Mouse (Mus musculus): Measurements from ENCODE around the gene Shisa4. TPM values are rescaled to one million over a fixed set of nuclear protein-coding genes. Genes with fewer than 3 reads are reported as not detected.

Shisa4 gene
- polyA plus RNA-seq, 1 experiment, result 21.1 TPM

DNA sequence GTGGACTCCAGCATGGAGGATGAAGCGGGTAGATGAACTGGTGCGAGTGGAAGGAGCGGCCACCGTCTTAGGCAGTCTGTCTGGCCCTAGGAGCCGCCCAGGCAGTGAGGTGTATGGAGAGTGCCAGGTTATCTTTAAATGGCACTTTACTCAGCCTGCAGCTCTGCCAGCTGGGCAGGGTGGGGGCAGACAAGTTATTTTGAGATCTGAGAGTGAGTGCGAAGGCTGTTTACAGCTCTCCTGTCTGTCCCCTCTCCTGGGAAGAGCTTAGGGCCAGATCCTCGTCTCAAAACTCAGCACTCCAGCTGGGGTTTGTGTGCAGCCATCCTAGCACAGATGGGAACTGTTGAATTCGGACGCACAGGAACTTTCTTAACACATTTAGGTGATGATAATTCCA, 3.5 kb upstream of the Shisa4 start:
- WGBS, result 75% methylated on average over 9 of the region's 9 CpGs
- no peak for DNase-seq
- H3K4me3 ChIP-seq (ENCODE audit: insufficient read depth, low read depth, low read length), result no peak overlapping the region
- H3K4me1 ChIP-seq (ENCODE audit: control insufficient read depth, insufficient read depth, low read length), result no peaks in the 10 kb centered on the region
- TF ChIP-seq POLR2A (IDR thresholded peaks at IDR 0.05; ENCODE audit: low read depth, low read length) (no peak), CTCF (conservative IDR thresholded peaks at IDR 0.05; ENCODE audit: insufficient read depth, insufficient read length, low read depth, low read length) (no peak)
- H3K27me3 ChIP-seq (replicated peaks; ENCODE audit: control insufficient read depth, insufficient read depth, low read length), result no peaks in the 10 kb centered on the region
- no peaks in the 10 kb centered on the region for H3K36me3 ChIP-seq (ENCODE audit: control insufficient read depth, insufficient read depth, low read length)
- H3K27ac ChIP-seq (ENCODE audit: insufficient read depth, low read depth, low read length), result no peak overlapping the region

DNA sequence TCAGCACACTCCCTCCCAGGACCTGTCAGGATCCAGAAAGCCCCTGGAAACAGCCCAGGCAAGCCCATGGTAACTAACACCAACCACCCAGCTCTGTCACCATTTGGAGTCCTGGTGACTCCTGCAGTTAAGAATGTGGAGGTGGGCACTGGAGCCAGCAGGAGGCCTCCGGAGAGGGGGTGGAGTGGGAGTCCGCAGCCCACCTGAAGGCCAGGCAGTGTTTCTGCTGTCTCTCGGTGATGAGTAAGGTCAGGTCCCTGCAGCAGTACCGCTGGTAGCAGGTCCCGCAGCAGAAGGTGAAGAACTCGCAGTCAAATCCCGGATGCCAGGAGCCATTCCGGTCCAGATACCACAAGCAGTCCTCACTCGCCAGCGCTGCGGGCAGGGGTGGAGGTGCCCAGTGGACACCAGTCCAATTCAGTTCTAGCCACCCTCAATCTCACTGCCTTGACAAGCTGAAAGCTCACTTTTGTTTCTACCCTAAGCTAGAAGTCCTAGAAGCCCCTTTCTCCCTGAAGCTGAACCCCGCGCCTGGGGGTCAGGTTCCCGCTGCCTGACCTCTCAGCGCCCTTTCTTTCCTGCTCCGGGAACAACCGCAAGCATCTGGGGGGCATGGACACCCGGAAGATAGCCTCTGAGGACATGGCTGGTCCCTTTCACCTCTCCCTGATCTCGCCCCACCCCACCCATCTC, 716 bp downstream of the Shisa4 start:
- TF ChIP-seq CTCF (conservative IDR thresholded peaks at IDR 0.05; ENCODE audit: insufficient read depth, insufficient read length, low read depth, low read length), result no peak
- no peak for TF ChIP-seq POLR2A (IDR thresholded peaks at IDR 0.05; ENCODE audit: low read depth, low read length)
- Histone ChIP-seq H3K36me3 (ENCODE audit: control insufficient read depth, insufficient read depth, low read length) (no peaks in the 10 kb centered on the region), H3K4me3 (ENCODE audit: insufficient read depth, low read depth, low read length) (peak overlapping the region; percentile 60), H3K4me1 (ENCODE audit: control insufficient read depth, insufficient read depth, low read length) (no peaks in the 10 kb centered on the region), H3K27ac (ENCODE audit: insufficient read depth, low read depth, low read length) (peak overlapping the region; percentile 14; the same call in 1 of the 2 replicates), H3K27me3 (replicated peaks; ENCODE audit: control insufficient read depth, insufficient read depth, low read length) (no peaks in the 10 kb centered on the region)
- WGBS, result 7% methylated on average over 19 of the region's 19 CpGs
- DNase-seq, result peak; percentile 42

DNA sequence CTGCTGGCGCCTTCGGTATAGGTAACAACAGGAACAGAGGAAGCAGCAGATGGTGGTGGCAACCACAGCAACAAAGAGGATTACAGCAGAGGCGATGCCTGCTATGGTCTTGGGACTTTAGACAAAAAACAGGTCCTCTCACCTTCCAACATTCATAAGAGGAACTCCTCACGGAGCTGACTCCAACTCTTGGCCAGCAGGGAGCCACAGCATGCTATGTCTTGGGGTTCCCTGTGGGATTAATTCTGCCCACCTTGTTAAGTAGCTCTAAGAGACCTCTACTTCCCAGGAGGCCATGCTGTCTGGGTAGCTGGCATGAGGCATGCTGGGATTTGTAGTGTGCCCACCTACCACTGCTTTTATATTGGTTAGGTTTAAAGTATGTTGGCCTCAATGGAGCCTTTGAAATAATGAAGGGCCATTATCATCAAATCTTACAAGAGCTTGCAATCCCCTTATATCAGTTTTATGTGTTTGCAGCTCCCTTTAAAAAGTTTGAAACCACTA, 1.8 kb downstream of the Shisa4 start:
- Histone ChIP-seq H3K27me3 (replicated peaks; ENCODE audit: control insufficient read depth, insufficient read depth, low read length) (no peaks in the 10 kb centered on the region), H3K4me3 (ENCODE audit: insufficient read depth, low read depth, low read length) (no peak overlapping the region), H3K4me1 (ENCODE audit: control insufficient read depth, insufficient read depth, low read length) (peaks cover 3% of the 10 kb centered on the region; the same call in 1 of the 2 replicates), H3K27ac (ENCODE audit: insufficient read depth, low read depth, low read length) (no peak overlapping the region), H3K36me3 (ENCODE audit: control insufficient read depth, insufficient read depth, low read length) (no peaks in the 10 kb centered on the region)
- DNase-seq, result no peak
- TF ChIP-seq CTCF (conservative IDR thresholded peaks at IDR 0.05; ENCODE audit: insufficient read depth, insufficient read length, low read depth, low read length), result no peak
- TF ChIP-seq POLR2A (IDR thresholded peaks at IDR 0.05; ENCODE audit: low read depth, low read length), result no peak
- 92% methylated on average over 4 of the region's 4 CpGs for WGBS

DNA sequence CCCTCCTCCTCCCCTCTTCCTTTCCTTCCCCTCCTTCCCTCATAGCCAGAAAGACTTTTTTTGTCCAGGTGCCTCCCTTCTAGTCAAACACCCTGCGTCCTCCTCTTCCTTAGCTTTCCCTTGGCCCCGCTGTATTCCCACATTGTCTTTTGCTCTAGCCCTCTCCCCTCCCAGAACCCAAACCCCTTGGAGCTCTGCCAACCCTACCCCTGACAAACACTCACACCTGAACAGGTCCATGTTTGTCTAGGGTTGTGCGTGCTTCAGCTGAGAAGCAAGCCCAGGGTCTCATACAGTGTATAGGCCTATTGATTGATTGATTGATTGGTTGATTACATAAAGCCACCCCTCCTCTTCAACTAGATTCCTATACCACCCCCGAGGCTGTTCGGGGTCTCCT, 5.6 kb downstream of the Shisa4 start:
- WGBS, result 90% methylated on average over 5 of the region's 5 CpGs
- Histone ChIP-seq H3K27ac (ENCODE audit: insufficient read depth, low read depth, low read length) (no peak overlapping the region), H3K4me1 (ENCODE audit: control insufficient read depth, insufficient read depth, low read length) (peaks cover 3% of the 10 kb centered on the region; the same call in 1 of the 2 replicates), H3K27me3 (replicated peaks; ENCODE audit: control insufficient read depth, insufficient read depth, low read length) (no peaks in the 10 kb centered on the region), H3K36me3 (ENCODE audit: control insufficient read depth, insufficient read depth, low read length) (no peaks in the 10 kb centered on the region), H3K4me3 (ENCODE audit: insufficient read depth, low read depth, low read length) (no peak overlapping the region)
- DNase-seq, result no peak
- TF ChIP-seq CTCF (conservative IDR thresholded peaks at IDR 0.05; ENCODE audit: insufficient read depth, insufficient read length, low read depth, low read length) (no peak), POLR2A (IDR thresholded peaks at IDR 0.05; ENCODE audit: low read depth, low read length) (no peak)

DNA sequence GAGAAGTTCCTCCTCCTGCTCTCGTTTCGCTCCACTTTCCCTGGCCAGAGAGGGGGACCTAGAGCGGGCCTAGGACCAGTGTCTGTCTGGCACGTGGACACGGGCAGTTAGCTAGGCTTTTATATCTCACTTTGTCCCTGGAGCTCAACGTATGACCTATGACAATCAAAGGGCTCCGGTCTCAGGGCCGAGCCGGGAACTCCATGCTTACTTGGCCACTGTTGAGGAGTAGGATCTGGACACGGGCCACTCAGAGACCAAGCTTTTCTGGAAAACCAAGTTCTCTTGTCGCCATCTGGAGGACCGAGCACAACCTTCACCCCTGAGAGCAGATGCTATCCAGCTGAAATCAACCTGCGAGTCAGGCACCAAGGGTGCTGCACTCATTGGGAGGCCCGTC, 6.1 kb downstream of the Shisa4 start:
- Histone ChIP-seq H3K36me3 (ENCODE audit: control insufficient read depth, insufficient read depth, low read length) (no peaks in the 10 kb centered on the region), H3K27ac (ENCODE audit: insufficient read depth, low read depth, low read length) (no peak overlapping the region), H3K4me1 (ENCODE audit: control insufficient read depth, insufficient read depth, low read length) (peaks cover 3% of the 10 kb centered on the region; the same call in 1 of the 2 replicates), H3K4me3 (ENCODE audit: insufficient read depth, low read depth, low read length) (peak overlapping the region; percentile 8), H3K27me3 (replicated peaks; ENCODE audit: control insufficient read depth, insufficient read depth, low read length) (no peaks in the 10 kb centered on the region)
- TF ChIP-seq POLR2A (IDR thresholded peaks at IDR 0.05; ENCODE audit: low read depth, low read length), result no peak
- TF ChIP-seq CTCF (conservative IDR thresholded peaks at IDR 0.05; ENCODE audit: insufficient read depth, insufficient read length, low read depth, low read length), result peak; percentile 65
- 6% methylated on average over 14 of the region's 14 CpGs for WGBS
- peak; percentile 86 for DNase-seq

DNA sequence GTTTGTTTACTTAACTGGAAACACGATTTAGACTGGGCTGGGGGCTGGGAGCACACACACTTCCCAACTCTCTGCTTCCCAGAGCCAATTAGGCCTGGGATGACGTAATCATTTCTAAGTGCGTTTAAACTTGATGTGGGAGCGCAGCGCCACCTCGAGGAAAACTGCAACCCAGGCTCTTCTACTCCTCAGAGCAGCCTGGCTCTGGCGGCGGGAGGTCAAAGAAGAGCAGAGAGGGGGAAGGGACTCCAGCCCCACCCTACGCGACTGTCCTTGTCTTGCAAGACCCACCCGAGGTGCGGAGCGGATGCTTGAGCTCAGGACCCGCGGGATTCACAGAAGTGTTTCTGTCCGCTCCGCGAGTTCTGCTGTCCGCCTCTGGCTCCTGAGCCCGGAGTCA, 6.8 kb downstream of the Shisa4 start:
- no peaks in the 10 kb centered on the region for H3K36me3 ChIP-seq (ENCODE audit: control insufficient read depth, insufficient read depth, low read length)
- H3K4me1 ChIP-seq (ENCODE audit: control insufficient read depth, insufficient read depth, low read length), result peaks cover 3% of the 10 kb centered on the region; the same call in 1 of the 2 replicates
- 1% methylated on average over 20 of the region's 20 CpGs for WGBS
- peak overlapping the region; percentile 33 for H3K4me3 ChIP-seq (ENCODE audit: insufficient read depth, low read depth, low read length)
- H3K27me3 ChIP-seq (replicated peaks; ENCODE audit: control insufficient read depth, insufficient read depth, low read length), result no peaks in the 10 kb centered on the region
- no peak for TF ChIP-seq POLR2A (IDR thresholded peaks at IDR 0.05; ENCODE audit: low read depth, low read length)
- peak; percentile 92 for TF ChIP-seq CTCF (conservative IDR thresholded peaks at IDR 0.05; ENCODE audit: insufficient read depth, insufficient read length, low read depth, low read length)
- DNase-seq, result peak; percentile 93
- H3K27ac ChIP-seq (ENCODE audit: insufficient read depth, low read depth, low read length), result no peak overlapping the region

DNA sequence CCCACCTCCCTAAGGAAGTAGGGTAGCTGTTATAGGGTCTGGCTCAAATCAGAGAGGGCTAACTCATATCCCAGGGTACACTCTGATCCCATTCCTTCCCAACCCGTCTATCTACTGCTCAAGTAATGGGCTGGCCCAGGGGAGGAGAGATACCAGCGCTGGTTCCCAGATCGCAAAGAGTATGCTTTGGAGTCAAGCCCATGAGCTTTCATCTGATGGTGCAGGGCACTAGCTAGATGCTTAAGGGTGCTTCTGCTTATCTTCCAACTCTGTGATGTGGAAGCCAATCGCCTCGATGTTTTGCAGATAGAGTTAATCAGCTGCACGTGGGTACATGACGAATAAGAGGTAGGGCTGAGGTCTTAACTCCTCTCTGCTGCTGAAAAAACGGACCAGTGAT, 7.4 kb downstream of the Shisa4 start:
- Histone ChIP-seq H3K4me3 (ENCODE audit: insufficient read depth, low read depth, low read length) (no peak overlapping the region), H3K36me3 (ENCODE audit: control insufficient read depth, insufficient read depth, low read length) (no peaks in the 10 kb centered on the region), H3K27me3 (replicated peaks; ENCODE audit: control insufficient read depth, insufficient read depth, low read length) (no peaks in the 10 kb centered on the region), H3K4me1 (ENCODE audit: control insufficient read depth, insufficient read depth, low read length) (peaks cover 3% of the 10 kb centered on the region; the same call in 1 of the 2 replicates), H3K27ac (ENCODE audit: insufficient read depth, low read depth, low read length) (no peak overlapping the region)
- 72% methylated on average over 8 of the region's 8 CpGs for WGBS
- no peak for DNase-seq
- no peak for TF ChIP-seq CTCF (conservative IDR thresholded peaks at IDR 0.05; ENCODE audit: insufficient read depth, insufficient read length, low read depth, low read length)
- no peak for TF ChIP-seq POLR2A (IDR thresholded peaks at IDR 0.05; ENCODE audit: low read depth, low read length)

Data from kidney, adult 2 months (tissue).